Mouse (Mus musculus): ENCODE data around the gene Ube2ql1.

Ube2ql1 gene

DNA sequence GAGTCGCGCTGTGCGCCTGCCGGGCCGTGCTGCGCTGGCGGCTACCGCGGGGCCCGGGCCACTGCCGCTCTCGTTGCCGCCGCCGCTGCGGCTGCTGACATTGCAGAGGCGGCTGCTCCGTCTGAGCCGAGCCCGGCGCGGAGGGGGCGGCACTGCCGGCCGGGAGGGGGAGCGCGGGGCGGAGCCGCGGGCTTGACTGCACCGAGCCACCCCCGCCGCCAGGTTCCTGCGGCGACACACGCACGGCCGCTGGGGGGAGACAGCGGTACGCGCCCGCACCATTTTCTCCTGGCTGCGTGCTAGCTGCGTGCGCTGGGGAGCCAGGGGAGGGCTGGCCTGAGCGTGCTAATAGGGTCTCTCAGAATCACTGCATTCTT is at the start of gene Ube2ql1:
Gene Ube2ql1 (minus strand): TSS at position 131 of the 377 bp plus-strand sequence.
- peak; percentile 34 to 36 for DNase-seq

DNA sequence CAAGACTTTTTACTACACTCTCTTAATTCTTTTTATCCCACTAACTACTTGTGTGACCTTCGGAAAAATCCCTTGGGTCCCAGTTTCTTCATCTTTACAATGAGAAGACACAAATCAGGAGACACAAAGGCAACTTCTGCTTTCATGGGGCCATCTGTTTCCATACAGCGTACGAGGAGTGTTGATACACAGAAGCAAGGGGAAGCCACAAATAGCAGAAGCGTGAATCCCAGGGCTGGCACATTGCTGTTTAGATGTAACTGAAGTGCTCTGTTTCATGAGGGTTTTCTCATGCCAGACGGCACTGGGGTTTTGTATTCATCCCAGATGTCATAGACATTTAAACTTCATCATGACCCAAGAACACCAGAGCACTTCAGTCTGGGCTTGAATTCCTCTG is 49.0 kb upstream of the Ube2ql1 start:
- DNase-seq: peak in 1 of 2 experiments; percentile 7

DNA sequence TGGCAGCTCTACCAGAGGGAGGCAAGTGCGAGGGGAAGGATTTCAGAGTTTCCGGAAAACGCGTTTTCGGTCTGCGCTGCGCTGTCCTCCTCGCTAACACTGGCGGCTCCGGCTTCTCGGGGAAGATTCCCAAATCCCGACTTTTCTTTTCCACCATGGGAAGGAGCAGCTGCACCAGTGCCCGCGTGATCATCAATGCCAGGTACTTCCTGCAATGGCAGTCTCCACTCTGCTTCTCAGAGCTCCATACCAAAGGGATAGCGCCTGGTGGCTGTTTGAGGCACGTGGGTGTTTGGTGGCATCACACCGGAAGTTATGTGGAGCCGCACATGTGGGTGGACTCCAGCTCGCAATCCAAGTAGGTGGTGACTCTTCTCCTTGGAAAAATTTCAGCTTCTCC is 38.5 kb upstream of the Ube2ql1 start:
- no peak for DNase-seq

DNA sequence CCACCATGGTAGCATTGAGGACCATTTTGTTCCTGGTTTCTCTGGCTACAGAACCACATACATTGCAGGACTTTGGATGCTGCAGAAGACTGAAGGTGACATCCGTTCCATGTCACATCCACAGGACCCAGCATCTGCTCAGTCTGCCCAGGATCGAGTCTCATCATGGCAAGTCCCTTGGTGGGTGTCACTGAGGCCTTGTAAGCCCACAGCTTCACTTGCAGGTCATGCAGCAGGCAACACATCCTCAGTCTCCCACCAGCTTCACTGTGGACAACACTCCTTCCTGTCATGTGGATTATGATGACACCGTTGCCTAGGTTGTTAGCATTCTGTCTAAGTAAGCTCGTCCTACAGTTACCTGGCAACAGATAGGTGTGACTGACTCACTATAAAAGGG is 32.7 kb upstream of the Ube2ql1 start:
- no peak for DNase-seq

DNA sequence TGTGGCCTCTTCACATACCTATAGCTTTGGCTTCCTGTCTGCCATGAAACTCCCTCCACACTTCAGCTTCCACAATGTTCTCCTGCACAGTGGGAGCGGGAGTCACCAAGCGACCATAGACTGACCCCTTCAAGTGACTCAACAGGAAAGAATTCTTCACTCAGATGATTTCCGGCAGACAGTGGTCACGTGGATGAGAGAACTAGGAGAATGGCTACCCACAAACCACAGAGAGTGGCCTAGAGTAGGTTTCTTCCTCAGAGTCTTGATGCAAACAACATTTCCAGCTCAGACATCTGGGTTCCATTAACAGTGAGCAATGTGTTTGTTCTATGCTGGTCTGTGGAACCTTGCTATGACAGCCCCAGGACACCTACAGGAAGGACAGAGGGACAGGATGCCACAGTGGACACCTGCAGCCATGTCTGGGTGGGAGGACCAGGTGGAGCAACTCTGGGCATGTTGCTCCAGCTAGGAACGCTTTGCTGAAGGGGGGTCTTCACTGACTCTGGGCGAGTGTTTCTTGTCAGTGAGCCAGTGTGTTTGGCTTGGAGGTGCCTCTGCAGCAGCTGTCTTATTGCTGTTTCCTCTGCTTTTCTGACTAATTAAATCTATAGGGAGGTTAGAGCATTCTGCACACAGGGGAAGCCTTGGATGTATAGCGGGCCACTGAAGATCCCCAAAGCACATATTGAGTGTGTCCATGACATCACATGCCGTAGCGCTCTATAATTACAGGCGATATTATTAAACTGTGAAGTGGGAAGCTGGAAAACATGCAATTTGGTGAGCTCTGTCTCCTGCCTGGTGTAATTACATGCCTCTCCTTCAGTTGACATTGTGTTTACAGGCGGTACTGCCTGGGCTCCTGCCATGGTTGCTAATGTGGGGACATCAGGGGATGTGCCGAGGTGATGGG is 31.1 kb upstream of the Ube2ql1 start:
- no peak for DNase-seq

DNA sequence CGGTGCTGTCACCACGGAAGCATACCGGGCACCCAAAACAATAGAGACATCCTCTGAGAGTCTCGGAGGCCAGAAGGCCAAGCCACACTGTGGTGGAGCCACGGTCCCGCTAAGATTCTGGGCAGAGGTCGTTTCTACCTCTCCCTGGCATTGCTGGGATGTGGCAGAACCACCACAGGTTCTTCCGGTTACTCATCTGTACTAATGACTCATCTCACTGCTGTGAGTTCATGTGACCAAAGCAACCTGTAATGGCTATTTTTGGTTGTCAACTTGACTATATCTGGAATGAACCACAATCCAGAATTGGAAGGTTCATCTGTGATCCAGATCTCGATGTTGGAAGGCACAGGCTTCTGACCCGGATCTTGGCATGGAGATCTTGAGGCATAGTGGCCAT is 28.5 kb upstream of the Ube2ql1 start:
- DNase-seq: no peak

DNA sequence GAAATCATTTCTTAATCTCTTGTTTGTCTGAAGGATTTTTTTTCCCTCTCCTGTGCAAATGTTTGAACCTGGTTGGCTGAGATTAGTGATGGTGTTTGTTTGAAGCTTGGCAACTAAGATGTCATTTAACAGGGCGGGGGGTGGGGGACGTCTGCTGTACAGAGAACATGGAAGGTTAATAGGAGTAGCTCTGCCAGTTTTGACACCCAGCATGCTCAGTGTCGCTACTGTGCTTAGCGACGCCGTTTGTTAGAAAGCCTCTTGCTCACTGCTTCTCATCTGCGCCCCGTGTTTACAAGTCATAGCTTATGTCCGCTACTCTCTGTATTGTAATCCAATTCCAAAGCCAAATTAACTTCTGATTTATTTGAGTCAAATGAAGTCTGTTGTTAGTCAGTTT is 25.0 kb upstream of the Ube2ql1 start:
- no peak for DNase-seq

DNA sequence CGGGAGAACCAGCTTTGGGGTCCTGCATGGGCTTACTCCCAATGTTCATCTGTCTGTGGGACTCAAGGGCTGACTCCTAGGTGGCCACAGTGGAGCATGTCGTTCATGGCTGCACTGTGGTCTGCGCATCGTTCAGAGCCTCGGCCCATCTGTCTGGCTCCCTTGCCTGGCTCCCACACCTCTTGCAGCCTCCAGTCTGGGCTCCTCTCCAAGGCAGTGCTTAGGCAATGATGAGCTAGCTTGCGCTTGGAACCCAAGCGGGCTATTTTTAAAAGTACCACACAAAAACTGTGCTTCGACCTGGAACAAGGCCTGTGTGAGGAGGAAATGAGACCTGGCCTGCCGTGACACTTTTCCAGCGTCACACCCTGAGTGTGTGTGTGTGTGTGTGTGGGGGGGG is 21.7 kb upstream of the Ube2ql1 start:
- DNase-seq: no peak

DNA sequence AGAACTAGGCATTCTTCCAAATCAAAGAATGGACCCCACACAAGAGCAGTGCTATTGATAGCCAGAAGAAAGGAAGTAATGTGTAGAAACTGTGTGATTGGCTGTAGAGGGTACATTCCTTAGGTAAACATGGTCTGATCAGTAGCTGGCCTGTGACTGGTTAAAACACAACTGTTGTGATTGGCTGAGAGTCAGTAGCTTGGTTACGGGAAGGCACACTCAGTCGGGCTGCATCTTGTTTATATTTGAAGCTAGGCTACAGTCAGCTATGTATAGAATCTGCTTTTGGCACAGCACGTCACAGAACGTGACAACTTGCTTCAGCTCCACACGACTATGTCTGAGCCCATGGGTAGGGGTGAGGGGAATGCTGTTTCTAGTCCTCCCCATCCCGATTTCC is 19.3 kb upstream of the Ube2ql1 start:
- DNase-seq: no peak

DNA sequence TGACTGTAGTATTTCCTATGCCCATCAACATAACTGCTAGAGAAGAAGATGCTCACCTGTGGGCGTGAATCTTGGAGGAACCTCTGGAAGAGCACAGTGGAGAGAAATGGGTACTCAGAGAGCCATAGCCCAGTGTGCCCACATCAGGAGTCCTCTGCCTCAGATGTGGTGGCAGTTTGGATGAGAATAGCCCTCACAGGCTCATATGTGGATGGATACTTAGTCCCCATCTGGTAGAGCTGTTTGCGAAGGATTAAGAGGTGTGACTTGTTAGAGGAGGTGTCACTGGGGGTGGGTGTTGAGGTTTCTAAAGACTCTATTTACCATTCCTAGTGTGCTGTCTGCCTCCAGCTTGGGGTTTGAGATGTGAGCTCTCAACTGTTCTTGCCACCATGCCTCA is 13.2 kb upstream of the Ube2ql1 start:
- DNase-seq: no peak

DNA sequence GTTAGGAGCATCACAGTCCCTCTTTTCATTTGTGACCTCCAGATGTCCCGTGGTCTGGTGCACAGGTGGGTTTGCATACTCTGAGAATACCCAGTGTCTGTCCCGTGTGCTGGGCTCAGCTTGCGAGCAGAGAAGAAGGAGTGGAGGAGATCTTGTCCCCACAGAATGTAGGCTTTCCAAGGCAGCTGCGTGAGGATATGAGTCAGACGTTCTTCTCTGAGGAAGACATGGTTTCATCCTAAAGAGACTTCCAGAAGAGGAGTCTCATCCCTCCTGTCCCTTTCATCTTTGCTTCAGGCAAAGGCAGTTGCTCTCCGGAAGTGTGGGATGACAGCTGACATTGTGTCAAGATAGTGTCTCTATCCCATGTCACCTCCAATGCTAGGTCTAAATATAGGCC is 11.8 kb upstream of the Ube2ql1 start:
- no peak for DNase-seq

DNA sequence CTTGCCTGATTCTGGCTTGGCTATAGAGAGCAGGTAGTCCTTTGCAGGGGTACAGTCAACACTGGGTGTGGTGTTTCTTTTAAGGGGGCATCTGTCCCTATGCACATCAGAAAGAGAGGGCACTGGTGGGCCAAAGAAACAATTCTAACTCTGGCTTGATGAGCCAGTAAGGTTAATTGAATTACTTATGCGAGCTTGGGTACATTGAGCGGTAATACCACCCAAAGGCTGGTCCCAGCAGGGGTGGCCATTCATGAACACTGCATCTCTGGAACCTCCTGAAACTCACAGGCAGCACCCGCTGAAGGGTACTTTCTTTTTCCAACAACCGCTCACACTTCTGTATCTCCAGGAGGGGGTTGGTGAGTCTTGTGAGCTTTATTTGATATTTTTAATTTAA is 9.1 kb upstream of the Ube2ql1 start:
- DNase-seq: no peak

DNA sequence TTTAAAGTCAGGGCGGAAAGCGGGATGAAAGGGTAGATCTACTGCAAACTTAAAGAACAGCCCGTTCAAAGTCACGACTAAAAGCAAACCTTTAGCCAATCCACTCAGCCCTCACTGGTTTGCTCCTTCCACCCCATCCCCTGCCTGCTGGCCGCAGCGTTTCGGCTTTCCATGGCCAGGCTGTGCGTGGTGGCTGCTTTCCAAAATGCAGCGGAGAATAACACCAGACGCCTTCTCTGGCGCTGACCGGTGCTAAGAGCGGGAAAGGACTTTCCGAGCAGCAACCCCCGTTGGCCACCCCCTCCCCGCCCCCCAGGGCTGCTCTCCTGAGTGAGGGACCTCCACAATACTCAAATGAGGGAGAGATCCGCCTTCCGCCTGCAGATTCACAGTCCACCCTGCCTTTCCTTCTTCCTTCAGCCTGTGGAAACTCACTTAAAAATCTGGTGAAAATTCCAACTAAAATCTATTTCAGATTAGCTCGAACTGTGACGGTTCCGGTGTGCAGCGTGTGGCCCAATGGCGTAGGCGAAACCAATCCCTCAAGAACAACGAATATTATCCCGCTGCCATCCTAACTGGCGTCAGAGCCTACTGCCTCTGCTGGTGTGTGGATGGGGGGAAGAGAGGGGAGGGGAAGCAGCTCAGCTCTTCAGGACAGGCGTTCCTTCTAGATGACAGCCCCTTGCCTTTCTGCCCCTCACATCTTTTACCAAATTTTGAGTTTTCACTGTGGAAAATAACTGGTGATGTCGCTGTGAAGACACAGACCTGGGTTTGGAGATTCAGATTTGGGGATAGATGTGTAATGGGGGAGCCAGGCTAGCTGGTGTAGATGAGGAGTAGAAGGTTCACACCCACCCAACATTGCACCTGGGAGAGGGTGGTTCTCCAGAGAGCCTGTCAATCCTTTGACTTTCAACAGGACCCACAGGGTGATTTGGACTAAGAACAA is 919 bp upstream of the Ube2ql1 start:
- no peak for DNase-seq

DNA sequence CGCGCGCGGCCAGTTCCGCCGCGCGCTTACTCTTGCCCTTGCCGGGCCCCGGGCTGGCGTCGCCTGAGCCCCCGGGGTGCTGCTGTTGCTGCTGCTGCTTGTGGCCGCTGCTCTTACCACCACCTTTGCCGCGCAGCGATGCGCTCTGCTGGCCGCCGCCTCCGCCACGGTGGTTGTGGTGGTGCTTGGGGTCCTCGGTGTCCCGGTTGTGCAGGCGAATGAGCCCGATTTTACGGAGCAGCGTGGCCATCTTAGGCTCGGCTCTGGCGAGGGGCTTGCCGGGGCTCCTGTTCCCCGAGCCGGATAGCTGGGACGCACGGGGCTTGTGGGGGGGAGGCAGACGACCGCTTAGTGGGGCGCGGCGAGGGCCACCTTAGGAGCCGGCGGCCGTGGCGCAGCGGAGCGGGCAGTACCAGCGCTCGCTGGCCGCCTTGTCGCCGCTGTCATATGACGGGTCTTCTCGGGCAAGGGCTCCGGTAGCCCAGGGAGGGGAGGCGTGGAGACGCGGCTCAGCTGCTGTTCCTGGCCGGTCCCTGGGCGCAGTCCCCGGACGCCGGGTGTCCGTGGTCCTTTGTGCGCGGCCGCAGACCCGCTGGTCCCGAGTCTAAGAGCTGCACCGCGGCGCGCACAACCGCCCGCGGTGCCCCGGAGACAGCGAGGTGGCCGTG is 464 bp downstream of the Ube2ql1 start:
- no peak for DNase-seq

DNA sequence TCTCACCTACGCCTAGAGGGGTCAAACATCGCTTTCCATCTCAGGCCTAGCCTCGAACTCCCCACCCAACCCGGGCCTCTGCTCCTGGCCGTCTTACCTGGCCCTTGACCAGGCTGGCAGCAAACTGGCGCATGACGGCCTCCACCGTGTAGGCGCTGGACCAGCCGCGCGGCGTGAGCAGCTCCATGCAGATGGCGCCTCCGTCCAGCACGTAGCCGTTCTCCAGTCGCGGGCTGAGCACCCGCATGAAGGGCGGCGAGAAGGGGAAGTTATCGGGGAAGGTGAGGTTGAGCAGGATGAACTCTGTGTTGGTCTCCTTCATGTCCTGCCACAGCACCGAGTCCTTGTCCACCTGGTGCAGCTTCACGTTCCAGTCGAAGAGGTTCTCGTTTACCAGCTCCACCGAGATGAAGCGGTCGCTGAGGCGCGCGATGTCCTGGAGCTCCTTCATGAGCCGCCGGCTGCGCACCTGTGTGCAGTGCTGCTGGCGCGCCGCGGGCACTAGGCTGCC is 1.2 kb downstream of the Ube2ql1 start:
- no peak for DNase-seq

DNA sequence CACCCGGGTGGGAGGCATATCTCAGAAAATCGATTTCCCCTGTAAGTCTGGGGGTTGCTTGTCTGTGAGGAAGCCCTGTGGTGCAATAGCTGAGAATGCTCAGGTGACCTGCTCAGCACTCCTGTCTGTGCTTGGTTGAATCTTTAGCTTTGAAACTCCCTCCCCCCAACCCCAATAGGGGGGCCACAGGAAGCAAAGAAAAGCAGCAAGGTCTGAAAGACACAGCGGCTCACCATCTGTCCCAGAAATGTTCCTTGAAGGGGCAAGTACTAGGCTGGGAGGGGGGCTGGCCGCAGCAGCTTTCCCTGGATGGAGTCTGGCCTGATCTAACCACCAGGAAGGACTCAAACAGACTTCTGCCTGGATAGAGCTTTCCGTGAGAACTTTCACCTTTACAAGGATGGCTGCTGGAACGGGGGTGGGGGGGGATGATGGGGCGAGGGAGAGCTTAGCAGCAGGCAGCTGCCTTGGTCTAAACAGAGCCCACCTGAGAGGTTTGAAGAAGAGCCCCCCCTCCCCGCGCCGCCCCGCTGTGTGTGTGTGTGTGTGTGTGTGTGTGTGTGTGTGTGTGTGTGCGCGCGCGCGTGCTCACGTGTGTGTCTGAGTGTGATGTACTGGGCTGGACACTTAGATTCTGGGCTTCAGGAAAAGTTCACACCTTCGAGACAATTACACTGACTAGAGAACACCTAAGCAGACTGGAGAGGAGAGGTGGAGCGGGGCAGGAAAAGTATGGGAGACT is 2.1 kb downstream of the Ube2ql1 start:
- DNase-seq: no peak

DNA sequence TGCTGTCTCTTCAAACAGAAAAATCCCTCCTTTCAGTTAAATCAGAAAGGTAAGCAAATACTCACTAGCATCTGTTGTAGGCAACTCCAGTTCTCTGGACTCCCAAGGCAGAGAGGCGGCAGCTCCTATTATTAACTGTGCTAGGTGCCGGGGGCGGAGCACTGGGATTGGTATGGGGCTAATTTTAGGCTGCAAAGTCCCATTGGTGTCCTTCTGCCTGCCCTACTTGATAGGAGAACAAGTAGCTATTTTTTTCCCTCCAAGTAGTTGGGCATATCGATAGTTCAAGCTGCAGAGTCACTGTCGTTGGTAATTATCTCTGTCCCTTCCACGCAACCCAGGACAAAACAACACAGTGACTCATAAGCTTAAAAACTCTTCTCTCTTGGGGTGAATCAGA is 7.1 kb downstream of the Ube2ql1 start:
- no peak for DNase-seq

DNA sequence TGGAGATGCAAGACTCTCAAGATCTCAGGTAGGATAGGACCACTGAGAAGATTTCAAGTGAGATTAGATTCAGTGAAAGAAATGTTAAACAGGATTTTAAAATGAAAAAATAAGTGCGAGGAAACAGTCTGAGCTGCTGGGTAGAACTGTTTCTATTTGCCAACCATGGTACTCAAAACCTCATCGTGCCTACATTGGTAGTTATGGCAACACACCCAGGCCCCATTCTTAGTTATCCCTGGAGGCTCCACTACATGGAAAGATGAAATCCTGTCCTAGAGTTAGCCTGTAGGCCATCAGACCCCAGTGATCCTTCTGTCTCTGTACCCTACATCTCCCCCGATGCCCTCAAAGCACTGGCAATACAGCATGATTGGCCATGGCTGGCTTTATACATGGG is 14.3 kb downstream of the Ube2ql1 start:
- no peak for DNase-seq

DNA sequence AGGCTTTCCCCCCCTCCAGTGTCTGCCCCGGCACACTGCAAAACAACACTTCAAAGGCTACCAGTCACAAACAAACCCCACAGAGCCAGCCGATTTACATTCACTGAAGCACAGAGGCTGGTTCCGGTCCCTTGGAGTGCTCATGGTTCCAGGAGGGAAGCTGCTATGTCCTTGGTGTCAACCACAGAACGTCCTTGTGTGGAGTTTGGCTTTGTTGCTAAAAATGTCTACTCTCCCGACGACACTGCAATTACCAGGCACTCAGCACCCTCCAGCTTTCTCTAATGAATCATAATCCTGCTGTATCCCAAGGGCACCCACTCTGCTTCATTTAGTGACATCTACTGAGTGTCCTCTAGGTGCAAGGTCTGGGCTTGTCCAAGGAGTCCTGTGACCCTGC is 18.5 kb downstream of the Ube2ql1 start:
- DNase-seq: no peak

DNA sequence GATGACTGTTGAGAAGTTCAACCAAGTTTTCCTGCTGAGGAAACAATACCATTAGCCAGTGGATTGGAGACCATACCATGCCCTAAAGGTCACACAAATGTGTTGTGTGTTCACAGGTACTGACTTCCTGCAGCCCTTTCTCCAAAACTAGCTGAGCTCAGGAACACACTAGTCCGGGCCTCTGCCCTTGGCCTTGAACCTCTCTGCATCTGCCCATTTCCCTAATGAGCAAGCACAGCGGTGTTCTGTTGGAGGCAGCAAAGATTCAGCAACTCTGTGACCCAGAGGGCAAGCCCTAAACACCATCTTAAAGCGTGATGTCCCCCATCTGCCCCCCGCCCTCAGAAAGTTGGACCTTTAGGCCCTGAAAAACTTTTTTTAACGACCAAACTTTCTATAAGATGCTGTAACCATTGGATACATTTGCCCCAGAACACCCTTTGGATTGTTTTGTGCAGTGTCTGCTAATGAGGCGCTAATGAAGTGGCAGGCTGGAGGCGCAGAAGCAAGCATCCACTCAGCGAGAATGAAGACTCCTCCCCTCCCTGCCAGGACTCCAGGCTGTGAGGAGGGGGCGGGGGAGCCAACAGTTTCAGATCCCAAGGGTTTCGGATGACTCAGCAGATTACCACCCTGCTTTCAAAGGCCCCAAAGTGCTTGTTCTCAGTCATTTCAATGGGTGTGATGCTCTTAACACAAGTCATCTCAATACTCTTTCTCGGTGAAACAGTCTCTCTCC is 21.7 kb downstream of the Ube2ql1 start:
- no peak for DNase-seq

DNA sequence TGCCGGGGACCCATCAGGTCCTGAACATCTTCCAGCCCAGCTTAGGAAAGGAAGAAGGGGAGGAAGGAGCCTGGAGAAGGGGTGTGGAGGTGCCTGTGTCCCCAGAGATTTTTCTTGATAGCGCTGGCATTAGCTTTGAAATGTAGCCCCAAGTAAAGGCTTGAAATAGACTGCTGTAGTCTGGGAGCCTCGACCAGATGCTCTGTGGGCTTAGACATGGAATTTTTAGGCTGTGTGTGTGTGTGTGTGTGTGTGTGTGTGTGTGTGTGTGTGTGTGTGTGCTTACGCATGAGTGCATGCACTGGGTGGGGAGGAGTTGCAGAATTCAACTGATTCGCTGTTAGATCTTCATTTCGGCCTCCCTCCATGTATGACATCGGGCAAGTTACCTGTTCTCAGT is 31.5 kb downstream of the Ube2ql1 start:
- no peak for DNase-seq

DNA sequence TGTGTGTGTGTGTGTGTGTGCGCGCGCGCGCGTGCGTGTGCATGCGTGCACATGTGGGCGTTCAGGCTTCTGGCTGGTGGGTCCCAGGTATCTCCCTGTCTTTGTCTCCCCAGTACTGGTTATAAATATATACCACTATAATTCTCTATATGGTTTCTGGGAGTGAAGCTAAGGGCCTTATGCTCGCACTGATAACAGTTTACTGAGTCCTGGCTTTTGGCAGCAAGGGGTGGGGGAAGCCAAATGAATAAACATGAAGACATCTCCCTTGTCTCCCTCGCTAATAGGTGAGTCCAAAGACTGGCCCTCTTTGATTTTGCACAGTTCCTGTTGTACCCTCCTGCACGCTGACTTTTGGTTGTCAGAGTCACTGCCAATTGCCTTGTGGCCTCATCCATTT is 32.2 kb downstream of the Ube2ql1 start:
- no peak for DNase-seq
